Mouse (Mus musculus): ENCODE measurements around the gene Mgat4e. TPM values are rescaled to one million over a fixed set of nuclear protein-coding genes. Genes with fewer than 3 reads are reported as not detected.
A peak's percentile ranks its signal among the peaks of the same experiment; 100 is the strongest.

The Mgat4e gene
- polyA plus RNA-seq, 1 experiment, result not detected

GRCm38 (mm10) chr1:134516491-134517198, 32.8 kb downstream of the Mgat4e start:
- 69% methylated on average over 4 of the region's 4 CpGs for WGBS
- no peak for DNase-seq (ENCODE audit: low read depth, low spot score)

- WGBS, result 69% methylated on average over 2 of the region's 2 CpGs
- DNase-seq (ENCODE audit: low read depth, low spot score), result no peak
These were observed 33.6 kb downstream of the Mgat4e start for GRCm38 (mm10) chr1:134515891-134516290.

GRCm38 (mm10) chr1:134513876-134514590, 35.4 kb downstream of the Mgat4e start:
- DNase-seq (ENCODE audit: low read depth, low spot score), result no peak
- 39% methylated on average over 16 of the region's 16 CpGs for WGBS

GRCm38 (mm10) chr1:134513312-134513860, 36.1 kb downstream of the Mgat4e start:
- 2% methylated on average over 38 of the region's 38 CpGs for WGBS
- no peak for DNase-seq (ENCODE audit: low read depth, low spot score)

- 75% methylated on average over 6 of the region's 6 CpGs for WGBS
These were observed 36.9 kb downstream of the Mgat4e start for GRCm38 (mm10) chr1:134512584-134512983.

GRCm38 (mm10) chr1:134512183-134512582, 37.3 kb downstream of the Mgat4e start:
- WGBS, result 69% methylated on average over 4 of the region's 4 CpGs
- no peak for DNase-seq (ENCODE audit: low read depth, low spot score)

More at GRCm38 (mm10) chr1:134512584-134512983, 36.9 kb downstream of the Mgat4e start:
- DNase-seq (ENCODE audit: low read depth, low spot score), result no peak

GRCm38 (mm10) chr1:134510018-134510417, 39.5 kb downstream of the Mgat4e start:
- DNase-seq (ENCODE audit: low read depth, low spot score), result no peak
- WGBS, result 80% methylated on average over 7 of the region's 7 CpGs

- 62% methylated on average over 8 of the region's 8 CpGs for WGBS
- no peak for DNase-seq (ENCODE audit: low read depth, low spot score)
These were observed 43.3 kb downstream of the Mgat4e start for GRCm38 (mm10) chr1:134506201-134506600.

- no peak for DNase-seq (ENCODE audit: low read depth, low spot score)
- 89% methylated on average over 1 of the region's 1 CpGs for WGBS
These were observed 48.6 kb downstream of the Mgat4e start for GRCm38 (mm10) chr1:134500916-134501315.

GRCm38 (mm10) chr1:134495991-134496390, 53.5 kb downstream of the Mgat4e start:
- 70% methylated on average over 10 of the region's 10 CpGs for WGBS
- DNase-seq (ENCODE audit: low read depth, low spot score), result no peak

GRCm38 (mm10) chr1:134495216-134495539, 54.3 kb downstream of the Mgat4e start:
- WGBS, result 7% methylated on average over 5 of the region's 5 CpGs
- DNase-seq (ENCODE audit: low read depth, low spot score), result no peak

- peak; percentile 93 for DNase-seq (ENCODE audit: low read depth, low spot score)
- under 1% methylated on average over 58 of the region's 58 CpGs for WGBS
These were observed 54.9 kb downstream of the Mgat4e start, which contains the start of gene Rabif for GRCm38 (mm10) chr1:134494428-134495215. Rabif (plus strand) TSS chr1:134494648.

GRCm38 (mm10) chr1:134493956-134494355, 55.5 kb downstream of the Mgat4e start:
- DNase-seq (ENCODE audit: low read depth, low spot score), result no peak
- WGBS, result 10% methylated on average over 5 of the region's 5 CpGs

- WGBS, result 51% methylated on average over 2 of the region's 2 CpGs
- DNase-seq (ENCODE audit: low read depth, low spot score), result no peak
These were observed 56.0 kb downstream of the Mgat4e start for GRCm38 (mm10) chr1:134493496-134493895.

GRCm38 (mm10) chr1:134492276-134492675, 57.2 kb downstream of the Mgat4e start:
- WGBS, result 73% methylated on average over 7 of the region's 7 CpGs
- DNase-seq (ENCODE audit: low read depth, low spot score), result no peak

Other genes starting within 250 kb of the Mgat4e start
- 7.2 and 7.7 TPM in 2 replicates for gene Ppfia4, start 216.8 kb downstream of the Mgat4e start, polyA plus RNA-seq (2012; rRNA removed)
- gene Tmem183a, start 187.7 kb downstream of the Mgat4e start, polyA plus RNA-seq (2012; rRNA removed), result 162 and 202 TPM in 2 replicates
- gene 4933406M09Rik, start 163.7 kb downstream of the Mgat4e start, polyA plus RNA-seq (2012; rRNA removed), result not detected in 2 replicates
- 28.7 and 37.4 TPM in 2 replicates for gene Cyb5r1, start 144.1 kb downstream of the Mgat4e start, polyA plus RNA-seq (2012; rRNA removed)
- gene Adipor1, start 134.3 kb downstream of the Mgat4e start, polyA plus RNA-seq (2012; rRNA removed), result 91.1 and 107 TPM in 2 replicates
- 4.5 and 5.1 TPM in 2 replicates for gene Klhl12, start 94.2 kb downstream of the Mgat4e start, polyA plus RNA-seq (2012; rRNA removed)
- gene Rabif, start 55.0 kb downstream of the Mgat4e start, polyA plus RNA-seq (2012; rRNA removed), result 13.3 and 16.4 TPM in 2 replicates
- 5.2 and 9.2 TPM in 2 replicates for gene Kdm5b, start 10.5 kb upstream of the Mgat4e start, polyA plus RNA-seq (2012; rRNA removed)
- 0.71 and 1.1 TPM in 2 replicates for gene Syt2, start 97.0 kb upstream of the Mgat4e start, polyA plus RNA-seq (2012; rRNA removed)

Data from large intestine, adult 2 months (tissue).